Mouse (Mus musculus): Measurements from ENCODE around the gene Ttc3.
"Not testable (repeated sequence)": the region's sequence is repeated elsewhere in the genome, so short reads cannot be mapped to it uniquely, and the experiment has no call there.

Gene Ttc3
- long read RNA-seq, experiment 1, partial matches to known transcripts, result 38 of 54 reads
- long read RNA-seq, experiment 1, other reads (novel, unspliced or antisense), result 13 of 54 reads
- long read RNA-seq, experiment 2, partial matches to known transcripts, result 59 of 101 reads
- long read RNA-seq, experiment 2, other reads (novel, unspliced or antisense), result 39 of 101 reads

DNA sequence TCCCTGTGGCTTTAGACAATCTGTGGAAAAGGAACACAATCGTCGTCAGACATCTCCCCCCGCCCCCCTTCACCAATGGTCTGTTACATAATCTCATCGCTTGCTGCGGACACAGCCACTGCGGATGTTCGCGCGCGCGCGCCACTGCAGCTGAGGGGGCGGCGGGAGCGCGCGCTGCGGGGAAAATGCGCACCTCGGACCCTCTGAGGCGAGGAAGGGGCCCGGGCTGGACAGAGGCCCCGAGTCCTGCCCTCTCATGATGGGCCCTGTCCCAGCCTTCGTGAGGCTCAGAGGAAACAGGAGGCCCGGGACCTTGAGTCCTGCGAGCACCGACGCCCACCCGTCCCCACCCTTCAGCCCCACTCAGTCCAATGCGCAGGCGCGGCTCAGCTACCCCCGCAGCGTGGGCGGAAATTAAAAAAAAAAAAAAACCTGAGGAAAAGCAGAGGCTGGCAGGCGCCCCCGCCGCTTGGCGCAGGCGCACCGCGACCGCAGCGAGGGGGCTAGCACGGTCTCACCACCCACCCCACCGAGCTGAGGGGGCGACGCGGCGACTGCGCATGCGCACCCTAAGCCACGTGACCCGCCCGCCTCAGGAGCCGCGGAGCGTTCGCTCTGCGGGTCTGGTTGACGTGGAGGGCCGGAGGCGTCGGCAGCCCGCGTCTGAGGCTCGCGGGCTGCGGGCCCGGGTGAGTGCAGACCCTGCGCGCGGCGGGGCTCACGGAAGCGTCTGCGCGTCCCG is at the start of gene Ttc3:
Gene Ttc3 (plus strand): TSS at position 446 of the 742 bp plus-strand sequence.
- intact Hi-C loops (cut with DNase I), result no loop called here

DNA sequence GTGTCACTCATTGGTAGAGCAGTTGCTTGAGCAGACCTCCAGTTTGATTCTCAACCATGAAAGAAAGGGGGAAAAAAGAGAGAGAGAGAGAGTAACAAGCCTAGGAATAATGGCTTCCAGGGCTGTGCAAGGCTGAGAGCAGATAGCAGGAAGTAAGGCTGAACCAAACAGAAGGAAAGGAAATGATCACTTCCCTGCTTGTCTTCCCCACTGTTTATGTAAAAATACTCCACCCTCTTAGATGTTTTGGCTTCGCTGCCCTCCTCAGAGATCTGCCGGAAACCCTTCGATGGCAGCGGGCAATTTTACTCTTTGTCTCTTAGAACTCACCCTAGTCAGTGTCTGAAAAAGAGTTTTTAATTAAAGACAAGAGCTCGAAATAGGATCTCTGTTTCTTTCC is 46.7 kb upstream of the Ttc3 start:
- intact Hi-C loops (cut with DNase I), result no loop called here

- intact Hi-C loops (cut with DNase I), result no loop called here
Measured at GRCm38 (mm10) chr16:94326008-94326407, 44.4 kb upstream of the Ttc3 start.

- intact Hi-C loops (cut with DNase I), result no loop called here
Measured at GRCm38 (mm10) chr16:94327781-94328711, 42.4 kb upstream of the Ttc3 start, which contains the start of gene Ripply3. Gene Ripply3, plus strand, starts transcription at chr16:94328420.

GRCm38 (mm10) chr16:94328881-94329867 is 41.2 kb upstream of the Ttc3 start:
- intact Hi-C loops (cut with DNase I), result no loop called here

GRCm38 (mm10) chr16:94330429-94330828 is 40.0 kb upstream of the Ttc3 start:
- intact Hi-C loops (cut with DNase I), result loop anchor here (5.0 kb wide), 1 partner anchor 63 kb away; no protein-coding TSS in a partner anchor

GRCm38 (mm10) chr16:94331233-94331885 is 39.1 kb upstream of the Ttc3 start:
- intact Hi-C loops (cut with DNase I), result loop anchor here (5.0 kb wide), 1 partner anchor 64 kb away; no protein-coding TSS in a partner anchor

DNA sequence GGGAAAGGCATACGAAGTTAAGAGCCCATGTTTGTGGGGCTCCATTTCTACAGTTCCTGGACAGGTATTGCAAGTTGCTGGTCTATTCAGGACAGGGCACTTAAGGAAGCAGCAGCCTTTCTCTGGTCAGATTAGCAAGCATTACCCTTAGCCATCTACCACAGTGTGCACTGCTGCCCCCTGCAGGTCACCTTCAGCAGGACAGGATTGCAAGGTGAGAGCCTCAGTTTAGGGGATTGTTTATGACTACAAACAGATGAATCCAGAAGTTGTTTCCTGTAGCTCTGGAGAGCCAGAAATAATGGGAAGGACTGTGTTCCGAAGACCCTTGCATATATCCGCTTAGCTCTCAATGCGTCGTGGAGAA is 38.5 kb upstream of the Ttc3 start:
- intact Hi-C loops (cut with DNase I), result loop anchor here (5.0 kb wide), 1 partner anchor 65 kb away; no protein-coding TSS in a partner anchor

DNA sequence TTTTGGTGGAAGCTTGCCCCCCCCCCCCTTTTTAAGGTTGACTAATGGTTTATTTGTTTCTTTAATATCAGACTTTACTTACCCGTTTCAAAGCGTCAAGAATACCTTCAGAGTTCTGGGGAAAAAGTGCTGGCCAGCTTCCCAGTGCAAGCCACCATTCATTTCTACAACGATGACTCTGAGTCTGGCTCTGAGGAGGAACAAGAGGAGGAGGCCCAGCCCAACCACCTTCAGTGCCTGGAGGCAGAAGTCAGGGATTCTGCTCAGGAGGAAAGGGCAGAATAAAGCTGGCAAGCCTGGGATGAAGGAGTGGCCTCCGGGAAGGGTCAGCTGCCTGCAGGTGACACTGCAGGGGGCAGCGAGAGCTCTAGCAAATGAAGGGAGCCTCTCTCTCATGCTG is 34.8 kb upstream of the Ttc3 start:
- intact Hi-C loops (cut with DNase I), result no loop called here

- intact Hi-C loops (cut with DNase I), result not testable (repeated sequence)
Measured at GRCm38 (mm10) chr16:94339164-94340160, 31.0 kb upstream of the Ttc3 start.

GRCm38 (mm10) chr16:94345733-94346132 is 24.7 kb upstream of the Ttc3 start:
- intact Hi-C loops (cut with DNase I), result no loop called here

DNA sequence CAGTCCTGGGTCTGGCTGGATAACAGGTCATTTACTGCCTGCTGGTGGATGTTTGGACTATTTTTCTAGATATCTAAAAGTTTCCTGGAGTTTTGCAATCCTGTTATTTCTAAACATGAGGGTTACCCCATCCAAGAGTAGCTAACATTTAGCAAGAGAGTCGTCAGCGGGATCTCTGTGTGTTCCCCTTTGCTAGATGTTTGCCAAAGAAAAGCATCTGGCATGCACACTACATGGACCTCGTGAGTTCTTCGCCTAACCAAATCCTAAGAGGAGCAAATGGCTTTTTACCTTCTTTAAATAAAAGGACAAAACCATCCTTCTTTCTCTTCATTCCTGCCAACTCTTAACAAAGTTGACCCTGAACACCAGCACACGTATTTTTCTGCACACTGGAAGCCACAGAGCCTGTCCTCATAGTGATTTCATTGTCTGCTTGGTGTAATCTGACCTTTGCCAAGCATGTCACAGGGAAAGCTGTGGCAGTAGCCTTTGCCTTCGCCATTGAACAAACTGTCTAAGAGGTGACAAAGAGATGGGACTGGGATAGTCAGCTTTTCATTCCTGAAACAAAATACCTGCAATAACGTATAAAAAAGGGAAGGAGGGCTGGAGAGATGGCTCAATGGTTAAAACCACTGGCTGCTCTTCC is 23.2 kb upstream of the Ttc3 start:
- intact Hi-C loops (cut with DNase I), result no loop called here

- intact Hi-C loops (cut with DNase I), result no loop called here
Measured at GRCm38 (mm10) chr16:94348779-94349178, 21.6 kb upstream of the Ttc3 start.

DNA sequence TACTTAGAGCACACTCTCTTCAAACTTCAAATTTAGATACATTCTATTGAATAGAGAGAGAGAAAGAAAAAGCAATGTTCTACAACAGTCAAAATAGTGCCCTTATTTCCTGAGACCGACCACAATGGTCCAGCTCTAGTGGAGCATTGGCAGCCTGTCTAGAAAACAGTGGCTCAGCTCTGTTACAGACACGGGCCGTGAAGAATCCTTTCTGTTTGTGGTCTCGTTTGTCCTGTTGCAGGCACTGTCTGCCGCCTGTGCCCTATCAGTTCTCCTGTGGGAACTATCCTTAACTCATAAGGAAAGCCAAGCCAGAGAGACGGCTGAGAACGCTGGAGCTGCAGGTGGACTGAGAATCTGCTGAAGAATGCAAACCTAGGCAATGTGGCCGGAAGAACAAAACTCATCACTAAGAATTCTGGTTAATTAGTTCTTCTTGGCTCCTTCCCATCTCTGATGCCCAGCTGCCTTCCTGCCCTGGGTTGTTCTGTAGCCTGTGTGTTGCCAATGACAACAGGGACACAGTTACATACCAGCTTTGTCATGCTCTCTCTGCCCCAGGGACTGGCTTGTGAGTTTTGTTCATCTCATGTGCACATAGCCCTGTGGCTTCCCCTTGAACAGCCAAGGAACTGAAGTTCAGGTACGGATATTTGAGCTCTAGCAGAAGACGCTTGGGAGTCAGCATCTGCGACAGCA is 20.7 kb upstream of the Ttc3 start:
- intact Hi-C loops (cut with DNase I), result no loop called here

GRCm38 (mm10) chr16:94350287-94350677 is 20.1 kb upstream of the Ttc3 start:
- intact Hi-C loops (cut with DNase I), result no loop called here

- intact Hi-C loops (cut with DNase I), result no loop called here
Measured at GRCm38 (mm10) chr16:94354450-94354849, 16.0 kb upstream of the Ttc3 start.

GRCm38 (mm10) chr16:94356046-94356445 is 14.4 kb upstream of the Ttc3 start:
- intact Hi-C loops (cut with DNase I), result no loop called here
